Mouse (Mus musculus) stomach, postnatal 0 days (tissue): Measurements from ENCODE around the gene Slc2a10. TPM values are rescaled to one million over a fixed set of nuclear protein-coding genes. Genes with fewer than 3 reads are reported as not detected.

ENCODE experiments used
- ATAC-seq: fragments of 200-750 bp; cut with Nextera tagmentation; 2 replicates; pipeline ENCODE4 v1.8.0; 2017; ENCODE audit not compliant: low FRiP score, low TSS enrichment
- DNase-seq: peaks from one replicate; pipeline ENCODE4 v3.0.0-alpha.2; 2016; ENCODE audit warnings: low spot score
- H3K27ac ChIP-seq: fragments of 300-500 bp; sonication (generic); replicated peaks from 2 replicates; pipeline ENCODE4 v1.5.1; 2014; ENCODE audit warnings: mild to moderate bottlenecking, control low read depth
- H3K27me3 ChIP-seq: fragments of 300-500 bp; sonication (generic); 2 replicates; pipeline ENCODE4 v1.6.1; 2014; ENCODE audit warnings: low read length; ENCODE audit not compliant: control insufficient read depth, insufficient read depth
- H3K36me3 ChIP-seq: fragments of 300-500 bp; sonication (generic); 2 replicates; pipeline ENCODE4 v1.6.1; 2014; ENCODE audit warnings: low read length, mixed read lengths; ENCODE audit not compliant: control insufficient read depth, insufficient read depth
- H3K4me1 ChIP-seq: fragments of 300-500 bp; sonication (generic); replicated peaks from 2 replicates; pipeline ENCODE4 v1.6.1; 2014; ENCODE audit warnings: antibody characterized with exemption; ENCODE audit not compliant: control insufficient read depth, insufficient read depth
- H3K4me2 ChIP-seq: fragments of 300-500 bp; sonication (generic); replicated peaks from 2 replicates; pipeline ENCODE4 v1.6.1; 2014; ENCODE audit warnings: low read depth, mild to moderate bottlenecking, control low read depth, moderate library complexity
- H3K4me3 ChIP-seq: fragments of 300-500 bp; sonication (generic); 2 replicates; pipeline ENCODE4 v1.5.1; 2014; ENCODE audit warnings: low read depth, low read length, control low read depth
- H3K9ac ChIP-seq: fragments of 300-500 bp; sonication (generic); 2 replicates; pipeline ENCODE4 v1.6.1; 2014; ENCODE audit warnings: mild to moderate bottlenecking, low read length, control low read depth, mixed read lengths
- H3K9me3 ChIP-seq: fragments of 300-500 bp; sonication (generic); 2 replicates; pipeline ENCODE4 v1.6.1; 2016; ENCODE audit warnings: low read length; ENCODE audit not compliant: control insufficient read depth
- CTCF ChIP-seq: IDR thresholded peaks from 2 replicates; pipeline ENCODE4 v1.5.1; 2016; ENCODE audit warnings: antibody characterized with exemption, low read depth, mild to moderate bottlenecking, moderate library complexity
- EP300 ChIP-seq: optimal IDR thresholded peaks from 2 replicates; pipeline ENCODE3; 2016; ENCODE audit warnings: antibody characterized with exemption
- WGBS: fragments of 180-500 bp; shearing (Covaris S2); extraction: QIAGEN DNeasy Blood & Tissue Kit; methylation state at CpG from one replicate; pipeline ENCODE4 v1.1.7; 2014; 5-methylcytosine and 5-hydroxymethylcytosine counted together
- polyA plus RNA-seq: library from polyadenylated mRNA; unstranded; fragments of >200 nt; fragmentation: Nextera tagmentation; extraction: Ambion mirVana; gene quantifications from 2 replicates; pipeline ENCODE4 v1.2.1, GENCODE M21; 2015

Slc2a10 gene
- polyA plus RNA-seq, 1 experiment from 2014 or later: 10.1 TPM

- Histone ChIP-seq H3K4me3 (no peak overlapping the region), H3K4me2 (no peak overlapping the region), H3K27ac (no peak overlapping the region), H3K4me1 (no peaks in the 10 kb centered on the region), H3K27me3 (no peaks in the 10 kb centered on the region), H3K9ac (no peak overlapping the region), H3K9me3 (no peaks in the 10 kb centered on the region), H3K36me3 (no peaks in the 10 kb centered on the region)
- ATAC-seq (no peak), DNase-seq (no peak)
- TF ChIP-seq CTCF (no peak), EP300 (no peak)
- 67% methylated on average over 6 of the region's 6 CpGs for WGBS
These were observed 63.3 kb downstream of the Slc2a10 start for GRCm38 (mm10) chr2:165566898-165567297.

- 69% methylated on average over 9 of the region's 9 CpGs for WGBS
- H3K27ac ChIP-seq: no peak overlapping the region
- no peak for ATAC-seq
- H3K36me3 ChIP-seq: no peaks in the 10 kb centered on the region
- no peaks in the 10 kb centered on the region for H3K27me3 ChIP-seq
- H3K9ac ChIP-seq: no peak overlapping the region
- H3K4me1 ChIP-seq: no peaks in the 10 kb centered on the region
- TF ChIP-seq CTCF (no peak), EP300 (no peak)
- H3K4me2 ChIP-seq: no peak overlapping the region
- no peak overlapping the region for H3K4me3 ChIP-seq
- no peak for DNase-seq
- no peaks in the 10 kb centered on the region for H3K9me3 ChIP-seq
These were observed 64.2 kb downstream of the Slc2a10 start for GRCm38 (mm10) chr2:165567820-165568219.

- TF ChIP-seq EP300 (no peak), CTCF (no peak)
- H3K4me1 ChIP-seq: no peaks in the 10 kb centered on the region
- no peaks in the 10 kb centered on the region for H3K36me3 ChIP-seq
- no peak overlapping the region for H3K27ac ChIP-seq
- no peak for DNase-seq
- no peak overlapping the region for H3K9ac ChIP-seq
- 62% methylated on average over 6 of the region's 6 CpGs for WGBS
- ATAC-seq: no peak
- H3K27me3 ChIP-seq: no peaks in the 10 kb centered on the region
- no peak overlapping the region for H3K4me2 ChIP-seq
- no peak overlapping the region for H3K4me3 ChIP-seq
- H3K9me3 ChIP-seq: no peaks in the 10 kb centered on the region
These were observed 65.3 kb downstream of the Slc2a10 start for GRCm38 (mm10) chr2:165568911-165569310.

Other genes with a start within 250 kb of the Slc2a10 start
- 38.5 and 39.3 TPM in 2 replicates for gene Slc35c2, start 215.9 kb upstream of the Slc2a10 start, polyA plus RNA-seq
- gene Elmo2, start 177.3 kb upstream of the Slc2a10 start, polyA plus RNA-seq: 21.2 and 22.6 TPM in 2 replicates
- 0.05 and 0.23 TPM in 2 replicates for gene Zfp663, start 135.1 kb upstream of the Slc2a10 start, polyA plus RNA-seq
- 1.2 and 1.3 TPM in 2 replicates for gene Zfp334, start 115.5 kb upstream of the Slc2a10 start, polyA plus RNA-seq
- 0.21 and 0.23 TPM in 2 replicates for gene Ocstamp, start 103.4 kb upstream of the Slc2a10 start, polyA plus RNA-seq
- gene Slc13a3, start 30.6 kb upstream of the Slc2a10 start, polyA plus RNA-seq: 0.34 and 0.64 TPM in 2 replicates
- gene Trp53rka, start 10.5 kb upstream of the Slc2a10 start, polyA plus RNA-seq: 19.7 and 21.3 TPM in 2 replicates
- 15.5 and 21.6 TPM in 2 replicates for gene Eya2, start 91.2 kb downstream of the Slc2a10 start, polyA plus RNA-seq